Mouse (Mus musculus) liver, postnatal 0 days (tissue): ENCODE measurements around the gene Mxra7.

Experiments
- CTCF ChIP-seq: sonication (generic); IDR thresholded peaks from 2 replicates; pipeline ENCODE4 v1.5.1; 2016; ENCODE audit warnings: antibody characterized with exemption, low read depth
- EP300 ChIP-seq: IDR thresholded peaks from 2 replicates; pipeline ENCODE4 v1.6.1; 2016; ENCODE audit warnings: antibody characterized with exemption, low read depth, mild to moderate bottlenecking

- TF ChIP-seq CTCF (no peak), EP300 (peak; percentile 15; the same call in 1 of the 2 replicates)
These were observed 22.2 kb upstream of the Mxra7 start for GRCm38 (mm10) chr11:116850085-116850484.
